8 mouse cellular contexts compared by ENCODE assay signal in the genomic region with DNA sequence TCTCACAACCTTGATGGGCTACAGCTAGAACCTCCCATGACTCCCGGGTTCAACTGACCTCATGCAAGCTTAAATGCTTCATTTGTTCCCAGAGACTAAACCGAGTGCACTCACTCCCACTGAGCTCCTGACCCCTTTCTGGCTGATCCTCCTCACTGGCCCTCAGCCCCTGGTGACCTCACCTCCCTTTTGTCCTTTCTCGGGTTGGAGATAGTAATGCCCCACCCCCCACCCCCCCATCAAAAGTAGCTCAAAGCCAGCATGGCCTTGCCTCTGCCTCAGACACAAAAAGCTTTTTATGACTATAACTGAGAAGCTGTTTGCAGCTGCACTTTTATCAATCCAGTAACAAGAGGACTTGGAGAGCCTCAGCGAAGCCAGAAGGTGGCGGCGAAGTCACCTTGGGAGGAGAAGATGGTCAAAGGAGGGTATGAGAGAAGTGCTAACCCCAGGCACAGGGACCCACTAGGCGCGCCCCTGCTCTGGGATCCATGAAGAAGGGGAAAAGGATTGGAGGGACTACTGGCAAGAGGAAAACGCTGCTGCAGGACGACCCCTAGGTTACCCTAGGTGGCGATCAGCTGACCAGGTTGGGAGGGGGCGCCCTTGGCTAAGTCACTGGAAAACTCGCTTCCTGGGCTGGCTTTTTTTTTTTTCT. TPM values are rescaled to one million over a fixed set of nuclear protein-coding genes. Genes with fewer than 3 reads are reported as not detected.
DNase-seq lines count a peak whose midpoint lies in the region; ATAC-seq and TF ChIP-seq lines count a peak whose summit lies in the region.

No protein-coding gene starts in this region.

- DNase-seq in layer of hippocampus, adult 2 months (ENCODE audit: low spot score in 2 of 2), result no peak
- DNase-seq in layer of hippocampus, postnatal 14 days (ENCODE audit: low spot score in 2 of 2), result no peak
- DNase-seq in cerebellum, adult 11-12 months, result peak; percentile 41
- no peak for DNase-seq in forebrain, embryonic 10.5 days (ENCODE audit: extremely low spot score, low spot score)
- no peak for DNase-seq in liver, embryonic 13.5 days
- DNase-seq in ovary, postnatal 14 days (ENCODE audit: low spot score), result no peak
- DNase-seq in spleen, postnatal 4 days (ENCODE audit: low spot score in 2 of 2), result no peak

- H3K4me2 ChIP-seq in liver, embryonic 13.5 days, result peak overlapping the region; percentile 52

- ATAC-seq in liver, embryonic 13.5 days (ENCODE audit: low read depth), result no peak
- no peak for ATAC-seq in megakaryocyte, adult 5-6 weeks (ENCODE audit: poor library complexity, severe bottlenecking)

- H3K4me3 ChIP-seq in layer of hippocampus, adult 2 months, result peak overlapping the region; percentile 92
- H3K4me3 ChIP-seq in forebrain, embryonic 10.5 days, result peak overlapping the region; percentile 75
- peak overlapping the region; percentile 32 for H3K4me3 ChIP-seq in liver, embryonic 13.5 days (replicated peaks)

- peak overlapping the region; percentile 99 for H3K27ac ChIP-seq in layer of hippocampus, adult 2 months
- peak overlapping the region; percentile 90 for H3K27ac ChIP-seq in forebrain, embryonic 10.5 days
- H3K27ac ChIP-seq in liver, embryonic 13.5 days, result no peak overlapping the region

- WGBS in forebrain, embryonic 10.5 days, result under 1% methylated on average over 13 of the region's 13 CpGs
- WGBS in liver, embryonic 13.5 days (ENCODE audit: insufficient replicate concordance), result 2% methylated on average over 13 of the region's 13 CpGs

- H3K27me3 ChIP-seq in forebrain, embryonic 10.5 days (ENCODE audit: poor library complexity, severe bottlenecking), result peaks cover 23% of the 10 kb centered on the region
- H3K27me3 ChIP-seq in liver, embryonic 13.5 days, result peaks cover 28% of the 10 kb centered on the region

- no peak overlapping the region for H3K9ac ChIP-seq in liver, embryonic 13.5 days

- H3K9me3 ChIP-seq in forebrain, embryonic 10.5 days, result no peaks in the 10 kb centered on the region
- H3K9me3 ChIP-seq in liver, embryonic 13.5 days (replicated peaks), result no peaks in the 10 kb centered on the region; the same call in 1 of the 2 replicates

- no peaks in the 10 kb centered on the region for H3K36me3 ChIP-seq in forebrain, embryonic 10.5 days (replicated peaks)
- H3K36me3 ChIP-seq in liver, embryonic 13.5 days, result no peaks in the 10 kb centered on the region

- peaks cover 27% of the 10 kb centered on the region for H3K4me1 ChIP-seq in forebrain, embryonic 10.5 days
- H3K4me1 ChIP-seq in liver, embryonic 13.5 days (replicated peaks), result 0 out of 2 replicates have a peak, but pooled peaks cover 3% of the 10 kb centered on the region

- TF ChIP-seq CTCF in layer of hippocampus, adult 2 months (conservative IDR thresholded peaks at IDR 0.05), result peak; percentile 20; the same call in 1 of the 2 replicates

RNA-seq across cellular contexts. Expression of a gene that starts 1.6 kb away (rescaled TPM):
- total RNA-seq in layer of hippocampus, adult 2 months (2021), result 100 to 1,000 TPM; 232 to 234 TPM
- total RNA-seq in layer of hippocampus, postnatal 14 days (2021), result 100 to 1,000 TPM; 254 to 263 TPM
- polyA plus RNA-seq in forebrain, embryonic 10.5 days (2016; fragmentation: Nextera tagmentation; extraction: Ambion mirVana), result 2.0 and 2.8 TPM in 2 replicates
- polyA plus RNA-seq in liver, embryonic 13.5 days (2015; fragmentation: Nextera tagmentation; extraction: Ambion mirVana), result 0.02 and 0.03 TPM in 2 replicates
- total RNA-seq in megakaryocyte, adult 5-6 weeks (2015), result not detected in 2 replicates
- not detected in 2 replicates for total RNA-seq in megakaryocyte, adult 5-6 weeks (2017)

Comparison
In these comparisons a context has a peak if more than half of its experiments do, and no peak if none do; other contexts are left out.
1. H3K4me3 ChIP-seq: peak in every context shown above with its lines; median percentile 92 in layer of hippocampus, adult 2 months; 75 in forebrain, embryonic 10.5 days; 32 in liver, embryonic 13.5 days.
2. RNA of a gene that starts 1.6 kb away (total RNA-seq): 254 to 263 TPM in layer of hippocampus, postnatal 14 days and 232 to 234 TPM in layer of hippocampus, adult 2 months; not detected in megakaryocyte, adult 5-6 weeks; every median in the first group is over 100 times any median in the second.